8 mouse cellular contexts compared by ENCODE assay signal in genomic region chr3:66220554-66221242, GRCm38 (mm10). TPM values are rescaled to one million over a fixed set of nuclear protein-coding genes. Genes with fewer than 3 reads are reported as not detected.
A peak's percentile ranks its signal among the peaks of the same experiment; 100 is the strongest.
DNase-seq lines count a peak whose midpoint lies in the region; ATAC-seq lines count a peak whose summit lies in the region.

No protein-coding gene starts in this region.

- H3K27me3 ChIP-seq in forebrain, embryonic 12.5 days, result peaks cover 4% of the 10 kb centered on the region; the same call in 1 of the 2 replicates

- peak overlapping the region; percentile 66 for H3K4me3 ChIP-seq in forebrain, embryonic 12.5 days (replicated peaks)

- peak; percentile 20 for DNase-seq in urinary bladder, postnatal 14 days (ENCODE audit: low spot score)
- no peak for DNase-seq in urinary bladder, postnatal 10 days (ENCODE audit: low spot score)
- DNase-seq in heart, postnatal 4 days, result peak; percentile 54
- DNase-seq in layer of hippocampus, postnatal 36 days, result peak; percentile 35 to 41
- peak; percentile 18 to 28 for DNase-seq in right cerebral cortex, postnatal 36 days (ENCODE audit: low spot score in 2 of 2)
- DNase-seq in spleen, postnatal 36 days (ENCODE audit: low spot score in 2 of 2), result no peak

- H3K4me2 ChIP-seq in forebrain, embryonic 12.5 days, result peak overlapping the region; percentile 85

- H3K4me1 ChIP-seq in forebrain, embryonic 12.5 days, result peaks cover 13% of the 10 kb centered on the region

- H3K9me3 ChIP-seq in forebrain, embryonic 12.5 days, result no peaks in the 10 kb centered on the region

- ATAC-seq in forebrain, embryonic 12.5 days (ENCODE audit: low FRiP score), result peak; percentile 87
- ATAC-seq in megakaryocyte progenitor cell, adult 5-6 weeks (replicated peaks; ENCODE audit: poor library complexity), result peak; percentile 83

- under 1% methylated on average over 54 of the region's 54 CpGs for WGBS in forebrain, embryonic 12.5 days

- H3K36me3 ChIP-seq in forebrain, embryonic 12.5 days (replicated peaks), result 0 out of 2 replicates have a peak, but pooled peaks cover 3% of the 10 kb centered on the region

- peak overlapping the region; percentile 86 for H3K27ac ChIP-seq in forebrain, embryonic 12.5 days

- peak overlapping the region; percentile 84 for H3K9ac ChIP-seq in forebrain, embryonic 12.5 days

RNA-seq across cellular contexts. Expression of gene Ptx3, which starts 1.0 kb away (rescaled TPM):
- polyA plus RNA-seq in forebrain, embryonic 12.5 days (2016; fragmentation: Nextera tagmentation; extraction: Ambion mirVana), result 34.9 and 45.4 TPM in 2 replicates
- 1 to 10 TPM; 3.7 to 4.3 TPM for total RNA-seq in heart, postnatal 4 days (2021)
- 1 to 10 TPM; 1.9 to 2.4 TPM for total RNA-seq in layer of hippocampus, postnatal 36 days (2021)
- not detected in 2 replicates for total RNA-seq in megakaryocyte progenitor cell, adult 5-6 weeks (2015)
- total RNA-seq in megakaryocyte progenitor cell, adult 5-6 weeks (2017), result not detected in 2 replicates

Comparison
In these comparisons a context has a peak if more than half of its experiments do, and no peak if none do; other contexts are left out.
1. DNase-seq: peak in urinary bladder, postnatal 14 days (single experiment), heart, postnatal 4 days (single experiment), layer of hippocampus, postnatal 36 days (2 of 2) and right cerebral cortex, postnatal 36 days (2 of 2); none in urinary bladder, postnatal 10 days (single experiment) and spleen, postnatal 36 days (0 of 2).